Mouse (Mus musculus) B cell, adult 67 days (primary cell): ENCODE measurements around the gene Endog. TPM values are rescaled to one million over a fixed set of nuclear protein-coding genes. Genes with fewer than 3 reads are reported as not detected.

Source experiments
- total RNA-seq, 2 experiments: library from RNA; stranded (reverse); gene quantifications; 4 replicates each; pipeline ENCODE4 v1.2.4; 2023

The Endog gene
- 10 to 100 TPM; 11.5 to 13.6 TPM for total RNA-seq

DNA sequence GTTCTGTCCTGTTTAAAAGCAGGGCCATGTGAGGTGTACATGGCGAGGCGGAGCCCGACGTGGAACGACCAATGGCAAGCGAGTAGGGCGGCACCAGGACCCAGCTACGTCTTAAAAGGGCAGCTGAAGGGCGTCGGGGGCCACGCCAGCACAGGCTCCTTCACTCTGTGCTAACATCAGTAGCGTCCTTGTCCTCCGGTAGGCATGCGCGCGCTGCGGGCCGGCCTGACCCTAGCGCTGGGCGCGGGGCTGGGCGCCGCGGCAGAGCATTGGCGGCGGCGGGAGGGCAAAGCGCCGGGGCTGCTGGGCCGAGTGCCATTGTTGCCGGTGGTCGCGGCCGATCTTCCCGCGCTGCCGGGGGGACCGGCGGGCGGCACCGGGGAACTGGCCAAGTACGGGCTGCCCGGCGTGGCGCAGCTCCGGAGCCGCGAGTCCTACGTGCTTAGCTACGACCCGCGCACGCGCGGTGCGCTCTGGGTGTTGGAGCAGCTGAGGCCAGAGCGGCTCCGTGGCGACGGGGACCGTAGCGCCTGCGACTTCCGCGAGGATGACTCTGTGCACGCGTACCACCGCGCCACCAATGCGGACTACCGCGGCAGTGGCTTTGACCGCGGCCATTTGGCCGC is at the start of gene Endog:
Endog (plus strand) TSS at position 123 of the 626 bp plus-strand sequence.

GRCm38 (mm10) chr2:30124472-30125274 is 46.6 kb upstream of the Endog start, which contains the start of gene Zer1:
Gene Zer1 (minus strand): TSS chr2:30124585.

GRCm38 (mm10) chr2:30133613-30134377 is 37.5 kb upstream of the Endog start, which contains the start of gene Tbc1d13:
Gene Tbc1d13 (plus strand): TSS chr2:30133746.

DNA sequence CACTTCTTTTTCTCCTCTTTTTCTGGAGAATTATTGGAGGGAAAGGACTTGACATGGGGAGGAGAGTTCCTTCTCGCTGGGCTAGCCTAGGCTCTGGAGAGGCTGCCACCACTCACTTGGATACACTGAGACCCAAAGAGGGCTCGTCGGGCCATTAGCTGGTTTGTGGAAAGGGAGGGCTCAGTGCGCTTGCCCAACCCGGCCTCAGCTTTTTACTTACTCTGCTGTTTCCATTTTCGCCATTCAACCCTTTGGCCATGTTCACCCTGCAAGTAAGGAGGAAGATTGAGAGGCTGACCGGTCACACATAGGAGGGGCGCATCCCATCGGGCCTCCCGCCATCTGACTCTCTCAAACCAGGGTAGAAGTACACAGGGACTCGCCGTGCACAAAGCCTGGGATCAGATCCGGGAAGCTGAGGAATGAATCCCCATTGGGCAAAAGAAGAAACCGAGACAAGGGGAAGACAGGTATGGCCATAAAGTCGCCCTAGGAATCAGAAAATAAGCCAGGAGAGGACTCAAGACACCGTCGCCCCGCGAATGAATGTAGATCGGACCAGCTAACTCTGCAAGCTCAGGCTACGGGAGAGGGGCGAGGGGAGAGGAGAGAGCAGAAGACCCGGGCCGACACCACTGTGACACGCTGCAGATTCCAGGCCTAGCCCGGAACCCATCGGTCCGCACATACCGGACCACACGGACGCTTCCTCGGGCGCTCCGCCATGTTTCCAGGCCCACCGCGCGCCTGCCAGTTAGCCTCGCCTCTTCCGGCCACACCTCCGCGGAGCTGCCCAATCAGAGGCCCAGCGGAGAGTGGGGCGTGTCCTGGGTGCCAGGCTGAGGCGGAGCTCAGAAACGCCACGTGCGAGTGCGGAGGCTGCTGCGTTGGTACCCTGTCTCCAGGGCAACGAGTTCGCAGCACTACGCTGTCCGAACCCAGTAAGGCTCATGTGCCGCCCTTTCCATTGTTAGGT is 6.7 kb downstream of the Endog start, which contains the start of gene Spout1:
Spout1 (minus strand) TSS at position 760 of the 976 bp plus-strand sequence.

DNA sequence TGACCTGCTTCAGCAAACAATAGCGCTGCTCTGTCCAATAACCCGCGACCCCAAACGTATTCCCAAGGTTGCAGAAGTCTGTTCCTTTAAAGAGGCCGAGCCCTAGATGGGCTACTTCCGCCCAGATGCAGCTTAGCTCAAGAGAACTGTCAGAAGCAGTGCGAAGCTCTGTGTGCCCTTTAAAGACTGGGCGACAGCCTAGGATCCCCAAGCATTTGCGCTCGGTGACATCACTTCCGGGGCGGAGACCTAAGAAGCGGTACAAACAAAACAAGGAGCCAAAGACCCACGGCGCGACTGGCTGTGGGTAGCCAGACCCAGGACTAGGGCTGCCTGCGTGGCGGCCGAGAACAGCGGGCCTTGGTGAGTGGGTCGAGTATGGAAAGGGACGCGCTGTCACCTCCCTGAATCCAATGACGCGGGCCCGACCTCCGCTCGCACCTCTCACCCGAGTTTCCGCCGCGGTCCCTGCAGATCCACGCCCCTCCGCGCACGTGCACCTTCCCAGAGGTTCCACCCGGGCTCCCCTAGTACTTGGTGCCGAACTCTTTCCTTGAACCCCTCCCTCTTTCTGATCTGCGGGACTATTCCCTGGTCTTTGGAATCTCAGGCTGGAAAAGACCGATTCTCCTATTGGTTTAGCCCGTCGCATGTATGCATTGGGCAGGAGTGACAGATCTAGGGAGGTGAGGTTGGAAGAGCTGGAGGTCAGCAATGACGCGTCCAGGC is 34.5 kb downstream of the Endog start, which contains the start of gene Kyat1:
Kyat1 (minus strand) TSS at position 219 of the 729 bp plus-strand sequence.

Other genes with a start within 250 kb of the Endog start
- gene Gle1, start 236.1 kb upstream of the Endog start, total RNA-seq, result 10 to 100 TPM; 76.1 to 100.0 TPM
- 100 to 1,000 TPM; 287 to 297 TPM for gene Sptan1, start 205.9 kb upstream of the Endog start, total RNA-seq
- gene Wdr34, start 122.6 kb upstream of the Endog start, total RNA-seq, result 1 to 10 TPM; 1.8 to 2.1 TPM
- gene Set, start 114.1 kb upstream of the Endog start, total RNA-seq, result 100 to 1,000 TPM; 239 to 303 TPM
- gene Pkn3, start 93.8 kb upstream of the Endog start, total RNA-seq, result 1 to 10 TPM; 2.1 to 2.5 TPM
- gene Zdhhc12, start 77.8 kb upstream of the Endog start, total RNA-seq, result 10 to 100 TPM; 15.1 to 25.0 TPM
- gene Zer1, start 46.9 kb upstream of the Endog start, total RNA-seq, result 10 to 100 TPM; 82.2 to 94.7 TPM
- 10 to 100 TPM; 45.6 to 49.2 TPM for gene Tbc1d13, start 37.7 kb upstream of the Endog start, total RNA-seq
- gene Spout1, start 7.0 kb downstream of the Endog start, total RNA-seq, result 10 to 100 TPM; 21.5 to 27.4 TPM
- 10 to 100 TPM in 1 of 2 experiments, 1 to 10 TPM in 1; 7.1 to 11.8 TPM for gene Kyat1, start 34.4 kb downstream of the Endog start, total RNA-seq
- 10 to 100 TPM; 25.8 to 35.3 TPM for gene Lrrc8a, start 66.2 kb downstream of the Endog start, total RNA-seq
- gene Gm28035, start 69.1 kb downstream of the Endog start, total RNA-seq, result 1 to 10 TPM; 1.4 to 5.0 TPM
- 10 to 100 TPM in 1 of 2 experiments, 1 to 10 TPM in 1; 6.2 to 11.7 TPM for gene Phyhd1, start 94.7 kb downstream of the Endog start, total RNA-seq
- gene Gm28038, start 109.5 kb downstream of the Endog start, total RNA-seq, result 1 to 10 TPM in 1 of 2 experiments, not detected in 1; 4.2 TPM
- 10 to 100 TPM in 1 of 2 experiments, 1 to 10 TPM in 1; 9.8 to 12.1 TPM for gene Dolk, start 114.8 kb downstream of the Endog start, total RNA-seq
- gene Nup188, start 114.9 kb downstream of the Endog start, total RNA-seq, result 10 to 100 TPM; 51.1 to 56.2 TPM
- 10 to 100 TPM; 76.2 to 84.8 TPM for gene Sh3glb2, start 187.8 kb downstream of the Endog start, total RNA-seq
- 10 to 100 TPM; 21.1 to 26.1 TPM for gene Miga2, start 192.7 kb downstream of the Endog start, total RNA-seq
- gene Dolpp1, start 220.8 kb downstream of the Endog start, total RNA-seq, result 10 to 100 TPM; 27.5 to 27.7 TPM
- gene Crat, start 244.3 kb downstream of the Endog start, total RNA-seq, result 10 to 100 TPM; 17.0 to 25.0 TPM
- gene Ptpa, start 244.5 kb downstream of the Endog start, total RNA-seq, result 100 to 1,000 TPM; 146 to 150 TPM